Mouse (Mus musculus): ENCODE results near the gene Ube2cbp. TPM values are rescaled to one million over a fixed set of nuclear protein-coding genes. Genes with fewer than 3 reads are reported as not detected.
A peak's percentile ranks its signal among the peaks of the same experiment; 100 is the strongest.

Gene Ube2cbp
- polyA plus RNA-seq, 1 experiment from 2014 or later = 6.6 TPM

- no peaks in the 10 kb centered on the region for H3K27me3 ChIP-seq (ENCODE audit: control insufficient read depth, insufficient read depth, low read length)
- H3K9me3 ChIP-seq (ENCODE audit: control insufficient read depth, low read length) = no peaks in the 10 kb centered on the region
- no peak overlapping the region for H3K9ac ChIP-seq (replicated peaks; ENCODE audit: low read length)
- H3K4me3 ChIP-seq (replicated peaks; ENCODE audit: low read depth, low read length) = no peak overlapping the region
- peaks cover 8% of the 10 kb centered on the region; the same call in 1 of the 2 replicates for H3K4me1 ChIP-seq (ENCODE audit: control insufficient read depth, insufficient read depth, low read length)
- ATAC-seq (ENCODE audit: low FRiP score, low TSS enrichment) (no peak), DNase-seq (no peak)
- no peak overlapping the region for H3K27ac ChIP-seq (replicated peaks; ENCODE audit: low read depth, low read length)
- H3K4me2 ChIP-seq (ENCODE audit: low read length) = no peak overlapping the region
- no peaks in the 10 kb centered on the region for H3K36me3 ChIP-seq (ENCODE audit: control insufficient read depth, insufficient read depth, low read length)
- WGBS = 89% methylated on average over 8 of the region's 8 CpGs
Observed at GRCm38 (mm10) chr9:86447431-86447830, 17.3 kb downstream of the Ube2cbp start.

GRCm38 (mm10) chr9:86446847-86447246 is 17.9 kb downstream of the Ube2cbp start:
- Histone ChIP-seq H3K9ac (replicated peaks; ENCODE audit: low read length) (no peak overlapping the region), H3K36me3 (ENCODE audit: control insufficient read depth, insufficient read depth, low read length) (no peaks in the 10 kb centered on the region), H3K4me2 (ENCODE audit: low read length) (no peak overlapping the region), H3K9me3 (ENCODE audit: control insufficient read depth, low read length) (no peaks in the 10 kb centered on the region), H3K27me3 (ENCODE audit: control insufficient read depth, insufficient read depth, low read length) (no peaks in the 10 kb centered on the region), H3K4me1 (ENCODE audit: control insufficient read depth, insufficient read depth, low read length) (peaks cover 10% of the 10 kb centered on the region; the same call in 1 of the 2 replicates), H3K27ac (replicated peaks; ENCODE audit: low read depth, low read length) (no peak overlapping the region), H3K4me3 (replicated peaks; ENCODE audit: low read depth, low read length) (no peak overlapping the region)
- ATAC-seq (ENCODE audit: low FRiP score, low TSS enrichment) (no peak), DNase-seq (no peak)
- 89% methylated on average over 7 of the region's 7 CpGs for WGBS

DNA sequence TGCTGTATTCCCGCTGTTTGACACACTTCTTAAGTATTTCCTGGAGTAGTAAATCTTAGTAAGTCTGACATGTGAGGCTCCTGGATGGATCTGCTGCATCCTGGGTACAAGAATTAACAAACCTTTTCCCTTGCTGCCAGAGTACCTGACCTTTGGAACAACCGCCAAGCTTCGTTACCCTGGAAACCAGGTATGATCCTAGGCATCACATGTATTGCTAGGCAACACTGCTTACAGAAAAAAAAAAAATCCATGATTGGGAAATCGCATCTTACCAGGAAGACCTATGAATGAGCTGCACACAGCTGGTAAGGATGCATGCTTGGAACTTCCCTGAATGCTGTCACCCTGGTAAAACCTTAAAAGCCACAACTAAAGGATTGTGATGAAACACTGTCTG is 22.5 kb downstream of the Ube2cbp start:
- Histone ChIP-seq H3K4me3 (replicated peaks; ENCODE audit: low read depth, low read length) (no peak overlapping the region), H3K36me3 (ENCODE audit: control insufficient read depth, insufficient read depth, low read length) (no peaks in the 10 kb centered on the region), H3K27ac (replicated peaks; ENCODE audit: low read depth, low read length) (no peak overlapping the region), H3K9me3 (ENCODE audit: control insufficient read depth, low read length) (no peaks in the 10 kb centered on the region), H3K9ac (replicated peaks; ENCODE audit: low read length) (no peak overlapping the region), H3K4me1 (ENCODE audit: control insufficient read depth, insufficient read depth, low read length) (peaks cover 12% of the 10 kb centered on the region; the same call in 1 of the 2 replicates), H3K27me3 (ENCODE audit: control insufficient read depth, insufficient read depth, low read length) (no peaks in the 10 kb centered on the region), H3K4me2 (ENCODE audit: low read length) (no peak overlapping the region)
- ATAC-seq (ENCODE audit: low FRiP score, low TSS enrichment) = no peak
- 85% methylated on average over 4 of the region's 4 CpGs for WGBS
- DNase-seq = peak; percentile 58

GRCm38 (mm10) chr9:86438337-86439009 is 26.3 kb downstream of the Ube2cbp start:
- H3K4me3 ChIP-seq (replicated peaks; ENCODE audit: low read depth, low read length) = no peak overlapping the region
- H3K4me2 ChIP-seq (ENCODE audit: low read length) = no peak overlapping the region
- 29% methylated on average over 11 of the region's 11 CpGs for WGBS
- H3K9me3 ChIP-seq (ENCODE audit: control insufficient read depth, low read length) = no peaks in the 10 kb centered on the region
- peaks cover 12% of the 10 kb centered on the region; the same call in 1 of the 2 replicates for H3K4me1 ChIP-seq (ENCODE audit: control insufficient read depth, insufficient read depth, low read length)
- H3K9ac ChIP-seq (replicated peaks; ENCODE audit: low read length) = no peak overlapping the region
- no peaks in the 10 kb centered on the region for H3K36me3 ChIP-seq (ENCODE audit: control insufficient read depth, insufficient read depth, low read length)
- no peak overlapping the region for H3K27ac ChIP-seq (replicated peaks; ENCODE audit: low read depth, low read length)
- ATAC-seq (ENCODE audit: low FRiP score, low TSS enrichment) (no peak; the same call in 1 of the 2 replicates), DNase-seq (peak; percentile 49)
- H3K27me3 ChIP-seq (ENCODE audit: control insufficient read depth, insufficient read depth, low read length) = no peaks in the 10 kb centered on the region

GRCm38 (mm10) chr9:86436608-86437007 is 28.1 kb downstream of the Ube2cbp start:
- peaks cover 9% of the 10 kb centered on the region; the same call in 1 of the 2 replicates for H3K4me1 ChIP-seq (ENCODE audit: control insufficient read depth, insufficient read depth, low read length)
- no peaks in the 10 kb centered on the region for H3K27me3 ChIP-seq (ENCODE audit: control insufficient read depth, insufficient read depth, low read length)
- ATAC-seq (ENCODE audit: low FRiP score, low TSS enrichment) (no peak), DNase-seq (no peak)
- no peak overlapping the region for H3K4me2 ChIP-seq (ENCODE audit: low read length)
- no peak overlapping the region for H3K9ac ChIP-seq (replicated peaks; ENCODE audit: low read length)
- H3K4me3 ChIP-seq (replicated peaks; ENCODE audit: low read depth, low read length) = no peak overlapping the region
- H3K36me3 ChIP-seq (ENCODE audit: control insufficient read depth, insufficient read depth, low read length) = no peaks in the 10 kb centered on the region
- no peaks in the 10 kb centered on the region for H3K9me3 ChIP-seq (ENCODE audit: control insufficient read depth, low read length)
- H3K27ac ChIP-seq (replicated peaks; ENCODE audit: low read depth, low read length) = no peak overlapping the region
- 94% methylated on average over 8 of the region's 8 CpGs for WGBS

- no peak overlapping the region for H3K9ac ChIP-seq (replicated peaks; ENCODE audit: low read length)
- no peak overlapping the region for H3K27ac ChIP-seq (replicated peaks; ENCODE audit: low read depth, low read length)
- H3K36me3 ChIP-seq (ENCODE audit: control insufficient read depth, insufficient read depth, low read length) = no peaks in the 10 kb centered on the region
- no peak overlapping the region for H3K4me2 ChIP-seq (ENCODE audit: low read length)
- no peaks in the 10 kb centered on the region for H3K27me3 ChIP-seq (ENCODE audit: control insufficient read depth, insufficient read depth, low read length)
- no peak overlapping the region for H3K4me3 ChIP-seq (replicated peaks; ENCODE audit: low read depth, low read length)
- no peak for DNase-seq
- H3K9me3 ChIP-seq (ENCODE audit: control insufficient read depth, low read length) = no peaks in the 10 kb centered on the region
- H3K4me1 ChIP-seq (ENCODE audit: control insufficient read depth, insufficient read depth, low read length) = peaks cover 9% of the 10 kb centered on the region; the same call in 1 of the 2 replicates
- 93% methylated on average over 3 of the region's 3 CpGs for WGBS
- no peak for ATAC-seq (ENCODE audit: low FRiP score, low TSS enrichment)
Observed at GRCm38 (mm10) chr9:86435510-86435909, 29.2 kb downstream of the Ube2cbp start.

GRCm38 (mm10) chr9:86423331-86423730 is 41.4 kb downstream of the Ube2cbp start:
- no peaks in the 10 kb centered on the region for H3K36me3 ChIP-seq (ENCODE audit: control insufficient read depth, insufficient read depth, low read length)
- H3K4me2 ChIP-seq (ENCODE audit: low read length) = no peak overlapping the region
- H3K4me1 ChIP-seq (ENCODE audit: control insufficient read depth, insufficient read depth, low read length) = no peaks in the 10 kb centered on the region
- no peaks in the 10 kb centered on the region for H3K9me3 ChIP-seq (ENCODE audit: control insufficient read depth, low read length)
- WGBS = 85% methylated on average over 4 of the region's 4 CpGs
- ATAC-seq (ENCODE audit: low FRiP score, low TSS enrichment) (no peak), DNase-seq (no peak)
- no peak overlapping the region for H3K27ac ChIP-seq (replicated peaks; ENCODE audit: low read depth, low read length)
- no peak overlapping the region for H3K4me3 ChIP-seq (replicated peaks; ENCODE audit: low read depth, low read length)
- H3K27me3 ChIP-seq (ENCODE audit: control insufficient read depth, insufficient read depth, low read length) = no peaks in the 10 kb centered on the region
- no peak overlapping the region for H3K9ac ChIP-seq (replicated peaks; ENCODE audit: low read length)

GRCm38 (mm10) chr9:86419366-86419765 is 45.4 kb downstream of the Ube2cbp start:
- Histone ChIP-seq H3K4me2 (ENCODE audit: low read length) (no peak overlapping the region), H3K9ac (replicated peaks; ENCODE audit: low read length) (no peak overlapping the region), H3K27me3 (ENCODE audit: control insufficient read depth, insufficient read depth, low read length) (no peaks in the 10 kb centered on the region), H3K4me3 (replicated peaks; ENCODE audit: low read depth, low read length) (no peak overlapping the region), H3K36me3 (ENCODE audit: control insufficient read depth, insufficient read depth, low read length) (no peaks in the 10 kb centered on the region), H3K27ac (replicated peaks; ENCODE audit: low read depth, low read length) (no peak overlapping the region), H3K4me1 (ENCODE audit: control insufficient read depth, insufficient read depth, low read length) (no peaks in the 10 kb centered on the region), H3K9me3 (ENCODE audit: control insufficient read depth, low read length) (no peaks in the 10 kb centered on the region)
- 96% methylated on average over 6 of the region's 6 CpGs for WGBS
- DNase-seq = no peak
- no peak for ATAC-seq (ENCODE audit: low FRiP score, low TSS enrichment)

DNA sequence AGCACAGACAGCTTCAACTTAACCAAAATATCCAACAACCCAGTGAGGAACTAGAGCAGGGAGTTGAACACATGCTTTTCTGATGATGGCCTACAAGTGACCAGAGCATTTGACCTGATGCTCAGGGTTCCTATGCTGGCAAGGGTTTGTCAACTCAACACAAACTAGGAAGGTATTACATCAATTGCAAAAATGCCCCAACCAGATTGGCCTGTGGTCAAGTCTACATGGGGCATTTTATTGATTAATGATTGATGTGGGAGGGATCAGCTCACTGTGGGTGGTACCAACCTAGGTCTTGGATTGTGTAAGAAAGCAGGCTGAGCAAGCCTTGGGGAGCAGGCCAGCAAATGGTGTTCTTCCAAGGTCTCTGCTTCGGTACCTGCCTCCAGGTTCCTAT is 46.8 kb downstream of the Ube2cbp start:
- H3K27ac ChIP-seq (replicated peaks; ENCODE audit: low read depth, low read length) = no peak overlapping the region
- no peaks in the 10 kb centered on the region for H3K4me1 ChIP-seq (ENCODE audit: control insufficient read depth, insufficient read depth, low read length)
- H3K4me3 ChIP-seq (replicated peaks; ENCODE audit: low read depth, low read length) = no peak overlapping the region
- DNase-seq (no peak), ATAC-seq (ENCODE audit: low FRiP score, low TSS enrichment) (no peak)
- H3K27me3 ChIP-seq (ENCODE audit: control insufficient read depth, insufficient read depth, low read length) = no peaks in the 10 kb centered on the region
- H3K9ac ChIP-seq (replicated peaks; ENCODE audit: low read length) = no peak overlapping the region
- no peaks in the 10 kb centered on the region for H3K36me3 ChIP-seq (ENCODE audit: control insufficient read depth, insufficient read depth, low read length)
- WGBS = 89% methylated on average over 1 of the region's 1 CpGs
- H3K9me3 ChIP-seq (ENCODE audit: control insufficient read depth, low read length) = no peaks in the 10 kb centered on the region
- H3K4me2 ChIP-seq (ENCODE audit: low read length) = no peak overlapping the region

Data from midbrain, embryonic 14.5 days (tissue).